Mouse (Mus musculus): ENCODE measurements around the gene Sec11a. TPM values are rescaled to one million over a fixed set of nuclear protein-coding genes. Genes with fewer than 3 reads are reported as not detected.
A peak's percentile ranks its signal among the peaks of the same experiment; 100 is the strongest.

Gene Sec11a
- 145 and 160 TPM in 2 replicates for polyA plus RNA-seq (2015; fragmentation: Nextera tagmentation; extraction: Ambion mirVana)

GRCm38 (mm10) chr7:80947445-80948350 is at the start of gene Sec11a:
Sec11a (minus strand) TSS chr7:80947780.
- Histone ChIP-seq H3K27me3 (replicated peaks) (no peaks in the 10 kb centered on the region), H3K9me3 (replicated peaks) (no peaks in the 10 kb centered on the region), H3K4me3 (replicated peaks) (peak within 1 kb of the TSS; percentile 92), H3K36me3 (peaks cover 10% of the 10 kb centered on the region; the same call in 1 of the 2 replicates), H3K4me1 (peaks cover 26% of the 10 kb centered on the region), H3K4me2 (peak within 1 kb of the TSS; percentile 84), H3K9ac (replicated peaks) (peak within 1 kb of the TSS; percentile 77), H3K27ac (replicated peaks) (peak within 1 kb of the TSS; percentile 99)
- peak; percentile 100 for ATAC-seq (ENCODE audit: low FRiP score)
- WGBS: 1% methylated on average over 44 of the region's 44 CpGs

GRCm38 (mm10) chr7:80995266-80996146 is 47.9 kb upstream of the Sec11a start:
- Histone ChIP-seq H3K4me2 (peak overlapping the region; percentile 66), H3K27ac (replicated peaks) (no peak overlapping the region), H3K27me3 (replicated peaks) (no peaks in the 10 kb centered on the region), H3K4me1 (peaks cover 43% of the 10 kb centered on the region), H3K9me3 (replicated peaks) (no peaks in the 10 kb centered on the region), H3K36me3 (no peaks in the 10 kb centered on the region), H3K4me3 (replicated peaks) (peak overlapping the region; percentile 97; the same call in 1 of the 2 replicates), H3K9ac (replicated peaks) (no peak overlapping the region)
- no peak for ATAC-seq (ENCODE audit: low FRiP score)
- WGBS: 46% methylated on average over 3 of the region's 3 CpGs

- no peaks in the 10 kb centered on the region for H3K27me3 ChIP-seq (replicated peaks)
- H3K27ac ChIP-seq (replicated peaks): peak overlapping the region; percentile 93
- peak overlapping the region; percentile 97 for H3K4me3 ChIP-seq (replicated peaks)
- peaks cover 43% of the 10 kb centered on the region for H3K4me1 ChIP-seq
- H3K4me2 ChIP-seq: peak overlapping the region; percentile 66
- no peaks in the 10 kb centered on the region for H3K9me3 ChIP-seq (replicated peaks)
- WGBS: 25% methylated on average over 6 of the region's 6 CpGs
- H3K9ac ChIP-seq (replicated peaks): peak overlapping the region; percentile 99
- H3K36me3 ChIP-seq: no peaks in the 10 kb centered on the region
- no peak for ATAC-seq (ENCODE audit: low FRiP score)
These were observed 47.1 kb upstream of the Sec11a start for GRCm38 (mm10) chr7:80994663-80995005.

- Histone ChIP-seq H3K9me3 (replicated peaks) (no peaks in the 10 kb centered on the region), H3K4me2 (peak overlapping the region; percentile 66), H3K27ac (replicated peaks) (peak overlapping the region; percentile 93), H3K4me1 (peaks cover 43% of the 10 kb centered on the region), H3K9ac (replicated peaks) (peak overlapping the region; percentile 99), H3K4me3 (replicated peaks) (peak overlapping the region; percentile 97), H3K36me3 (no peaks in the 10 kb centered on the region), H3K27me3 (replicated peaks) (no peaks in the 10 kb centered on the region)
- peak; percentile 82 for ATAC-seq (ENCODE audit: low FRiP score)
- WGBS: under 1% methylated on average over 44 of the region's 58 CpGs
These were observed 46.5 kb upstream of the Sec11a start for GRCm38 (mm10) chr7:80993834-80994662.

DNA sequence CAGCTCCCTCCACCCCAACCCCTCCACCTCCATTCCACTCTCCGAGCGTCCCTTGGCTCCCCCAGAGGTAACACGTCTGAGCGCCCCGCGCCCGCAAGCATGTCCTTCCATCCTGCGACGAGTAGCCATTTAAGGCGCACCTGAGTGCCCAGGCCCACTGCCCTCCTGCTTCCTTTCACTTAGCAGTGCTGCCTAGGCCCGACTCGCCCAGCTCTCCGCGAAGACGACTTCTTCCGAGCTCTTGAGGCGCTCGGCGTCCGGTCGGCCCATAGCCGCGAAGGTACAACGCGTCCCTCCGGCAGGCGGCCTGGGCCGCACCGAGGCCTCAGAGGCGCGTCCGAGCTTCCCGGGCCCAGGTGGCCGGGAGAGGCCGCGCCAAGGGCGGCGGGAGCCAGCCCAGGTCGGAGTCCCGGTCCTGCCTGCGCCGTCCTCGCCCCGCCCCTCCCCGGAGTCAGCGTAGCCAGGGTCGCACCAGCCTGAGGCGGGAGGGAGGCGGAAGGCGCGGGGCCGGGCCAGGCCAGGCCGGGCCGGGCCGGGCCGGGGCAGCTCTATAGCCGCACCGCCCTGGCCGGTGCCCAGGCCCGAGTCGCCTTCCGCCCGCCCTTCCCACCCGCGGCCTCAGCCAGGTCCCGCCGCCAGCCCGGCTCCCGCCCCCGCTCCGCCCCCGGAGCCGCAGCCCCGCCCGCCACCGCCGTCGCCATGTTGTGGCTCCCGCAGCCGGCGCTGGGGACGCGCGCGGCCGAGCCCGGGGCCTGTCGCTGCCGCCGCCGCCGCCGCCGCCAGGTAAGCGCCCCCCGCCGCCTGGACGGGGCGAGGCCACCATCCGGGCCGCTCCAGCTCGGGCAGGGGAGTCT is 45.6 kb upstream of the Sec11a start, which contains the start of gene Zfp592:
Gene Zfp592, plus strand, starts transcription at position 702 of the 854 bp plus-strand sequence.
- Histone ChIP-seq H3K4me1 (peaks cover 43% of the 10 kb centered on the region), H3K9me3 (replicated peaks) (no peaks in the 10 kb centered on the region), H3K27ac (replicated peaks) (peak within 1 kb of the TSS; percentile 93), H3K9ac (replicated peaks) (peak within 1 kb of the TSS; percentile 99), H3K36me3 (no peaks in the 10 kb centered on the region), H3K4me2 (peak within 1 kb of the TSS; percentile 66), H3K4me3 (replicated peaks) (peak within 1 kb of the TSS; percentile 97), H3K27me3 (replicated peaks) (no peaks in the 10 kb centered on the region)
- ATAC-seq (ENCODE audit: low FRiP score): peak; percentile 89
- WGBS: under 1% methylated on average over 58 of the region's 102 CpGs

- Histone ChIP-seq H3K9ac (replicated peaks) (peak overlapping the region; percentile 99), H3K4me3 (replicated peaks) (peak overlapping the region; percentile 97), H3K27ac (replicated peaks) (peak overlapping the region; percentile 93), H3K9me3 (replicated peaks) (no peaks in the 10 kb centered on the region), H3K36me3 (no peaks in the 10 kb centered on the region), H3K27me3 (replicated peaks) (no peaks in the 10 kb centered on the region), H3K4me2 (peak overlapping the region; percentile 66), H3K4me1 (peaks cover 41% of the 10 kb centered on the region)
- 1% methylated on average over 12 of the region's 12 CpGs for WGBS
- 0 out of 2 replicates have a peak, but pooled peaks have one; percentile 13 for ATAC-seq (ENCODE audit: low FRiP score)
These were observed 45.0 kb upstream of the Sec11a start for GRCm38 (mm10) chr7:80992631-80992979.

DNA sequence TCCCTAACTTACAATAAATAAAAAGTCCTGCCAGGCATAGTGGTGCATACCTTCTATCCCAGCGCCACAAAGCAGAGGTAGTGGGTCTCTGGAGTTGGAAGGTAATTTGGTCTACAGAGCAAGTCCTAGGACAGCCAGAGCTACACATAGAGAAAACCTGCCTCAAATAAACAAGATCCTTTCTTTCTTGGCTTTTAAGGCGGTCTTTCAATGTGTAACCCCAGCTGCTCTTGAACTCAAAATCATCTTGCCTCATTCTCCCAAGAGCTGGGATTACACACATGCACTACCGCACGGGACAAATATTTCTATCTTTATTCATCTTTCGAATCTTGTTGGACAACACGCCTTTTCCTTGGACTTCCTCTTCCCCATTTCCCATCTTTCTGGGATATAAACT is 44.5 kb upstream of the Sec11a start:
- peaks cover 36% of the 10 kb centered on the region for H3K4me1 ChIP-seq
- WGBS: 83% methylated on average over 6 of the region's 6 CpGs
- peak overlapping the region; percentile 93 for H3K27ac ChIP-seq (replicated peaks)
- no peaks in the 10 kb centered on the region for H3K36me3 ChIP-seq
- peak overlapping the region; percentile 99 for H3K9ac ChIP-seq (replicated peaks)
- H3K4me2 ChIP-seq: peak overlapping the region; percentile 66
- no peaks in the 10 kb centered on the region for H3K27me3 ChIP-seq (replicated peaks)
- no peaks in the 10 kb centered on the region for H3K9me3 ChIP-seq (replicated peaks)
- H3K4me3 ChIP-seq (replicated peaks): peak overlapping the region; percentile 97
- no peak for ATAC-seq (ENCODE audit: low FRiP score)

- Histone ChIP-seq H3K4me3 (replicated peaks) (no peak overlapping the region), H3K4me1 (peaks cover 36% of the 10 kb centered on the region)
- 90% methylated on average over 5 of the region's 5 CpGs for WGBS
These were observed 44.0 kb upstream of the Sec11a start for GRCm38 (mm10) chr7:80991589-80991988.

GRCm38 (mm10) chr7:80990276-80990675 is 42.7 kb upstream of the Sec11a start:
- Histone ChIP-seq H3K4me2 (no peak overlapping the region), H3K4me1 (peaks cover 26% of the 10 kb centered on the region), H3K27me3 (replicated peaks) (no peaks in the 10 kb centered on the region), H3K27ac (replicated peaks) (no peak overlapping the region), H3K9me3 (replicated peaks) (no peaks in the 10 kb centered on the region), H3K9ac (replicated peaks) (no peak overlapping the region), H3K4me3 (replicated peaks) (no peak overlapping the region), H3K36me3 (no peaks in the 10 kb centered on the region)
- 95% methylated on average over 6 of the region's 6 CpGs for WGBS
- no peak for ATAC-seq (ENCODE audit: low FRiP score)

More at GRCm38 (mm10) chr7:80991589-80991988, 44.0 kb upstream of the Sec11a start:
- Histone ChIP-seq H3K9me3 (replicated peaks) (no peaks in the 10 kb centered on the region), H3K4me2 (peak overlapping the region; percentile 66; the same call in 1 of the 2 replicates), H3K36me3 (no peaks in the 10 kb centered on the region), H3K27ac (replicated peaks) (no peak overlapping the region), H3K9ac (replicated peaks) (no peak overlapping the region), H3K27me3 (replicated peaks) (no peaks in the 10 kb centered on the region)
- ATAC-seq (ENCODE audit: low FRiP score): no peak
